Mouse (Mus musculus): ENCODE data around the gene Plcd4. TPM values are rescaled to one million over a fixed set of nuclear protein-coding genes. Genes with fewer than 3 reads are reported as not detected.
A peak's percentile ranks its signal among the peaks of the same experiment; 100 is the strongest.

Plcd4 gene
- total RNA-seq, 4 experiments from 2014 or later, result 0.12 to 0.16 TPM; not detected in 2

DNA sequence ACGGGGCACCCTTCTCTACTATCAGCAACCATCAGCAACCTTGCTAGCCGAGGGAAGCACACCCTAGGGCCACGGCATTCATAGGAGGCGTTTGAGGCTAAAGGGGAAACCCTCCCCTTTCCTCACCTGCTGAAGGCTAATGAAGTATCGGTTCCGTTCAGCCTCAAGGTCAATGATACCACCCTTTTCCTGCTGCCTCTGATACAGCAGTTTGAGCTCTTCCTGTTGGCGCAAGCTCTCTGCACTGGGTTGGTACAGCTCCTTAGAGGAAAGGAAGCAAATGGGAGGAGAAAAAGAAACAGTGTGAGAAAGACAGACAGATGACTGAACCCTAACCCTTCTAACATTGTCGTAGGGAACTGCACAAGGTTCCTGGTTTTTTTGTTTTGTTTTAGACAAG, 51.7 kb downstream of the Plcd4 start:
- DNase-seq (ENCODE audit: low spot score), result no peak

DNA sequence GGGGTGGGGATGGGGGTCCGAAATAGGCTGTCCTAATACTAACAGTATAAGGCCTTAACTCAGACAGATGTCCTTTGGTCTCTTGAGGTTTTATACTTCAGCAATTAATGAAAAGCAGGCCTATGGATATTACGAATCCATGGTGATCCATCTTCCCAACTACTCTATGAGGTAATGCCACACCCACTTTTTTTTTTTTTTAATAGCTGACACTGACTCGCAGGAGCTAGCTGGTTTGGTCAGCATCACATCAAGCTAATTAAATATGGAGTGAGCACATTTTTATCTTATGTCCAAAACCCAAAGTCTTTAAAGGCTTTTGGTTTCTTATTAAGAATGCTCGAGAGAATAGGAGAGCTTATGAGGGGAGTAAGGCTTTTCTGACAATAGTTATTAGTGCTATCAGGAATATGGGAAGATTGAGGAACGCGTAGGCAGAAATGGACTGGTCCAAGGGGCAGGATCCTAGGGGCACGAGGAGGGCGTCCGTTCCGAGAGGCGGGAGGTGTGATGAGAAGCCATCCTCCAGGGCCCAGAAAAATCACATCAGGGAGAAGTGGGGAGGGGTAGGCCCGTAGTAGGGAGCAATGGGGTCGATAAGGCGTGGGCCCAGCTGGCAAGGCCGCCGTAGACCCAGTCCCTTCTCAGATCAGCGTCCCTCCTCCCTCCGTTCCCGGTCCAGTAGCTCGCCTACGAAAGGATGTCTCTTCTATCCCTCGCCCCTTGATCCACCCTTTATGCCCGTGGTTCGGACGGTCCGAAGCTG, 58.0 kb downstream of the Plcd4 start:
- DNase-seq (ENCODE audit: low spot score), result no peak

DNA sequence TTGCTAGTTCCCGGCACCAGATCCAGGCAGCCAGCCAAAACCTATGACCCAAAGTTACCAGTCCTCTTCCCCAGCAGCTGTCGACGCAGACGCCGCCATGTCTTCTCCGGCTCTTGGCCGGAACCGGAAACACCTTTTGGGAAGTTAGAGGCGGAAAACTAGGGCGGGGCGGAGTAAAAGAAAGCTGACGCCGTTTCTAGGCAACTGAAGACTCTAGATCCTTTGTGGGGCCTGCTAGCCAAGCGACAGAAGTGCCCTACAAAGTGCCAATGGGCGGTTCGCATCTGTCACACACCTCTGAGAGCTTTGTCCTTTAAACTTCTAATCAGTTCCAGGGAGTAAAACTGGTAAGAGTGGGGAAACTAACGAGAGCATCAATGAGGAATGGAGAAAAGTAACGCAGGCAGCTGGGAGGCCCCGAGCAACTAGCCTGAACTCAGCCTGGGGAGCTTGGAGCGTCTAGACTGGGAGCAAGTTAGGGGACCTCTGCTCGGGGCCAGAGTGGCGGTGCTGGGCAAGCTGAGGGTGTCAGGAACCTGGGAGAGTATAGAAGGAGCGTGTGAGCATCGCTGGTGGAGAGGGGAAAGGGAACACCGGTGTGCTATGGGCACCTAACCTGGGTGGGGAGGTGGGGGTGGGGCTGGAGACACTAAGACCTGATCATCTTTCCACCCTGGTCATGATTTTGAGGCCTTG, 58.7 kb downstream of the Plcd4 start, which contains the start of the genes Rnf25 and Stk36:
Gene Rnf25 (minus strand): TSS at position 131 of the 696 bp plus-strand sequence.
Gene Stk36 (plus strand): TSS at position 179 of the 696 bp plus-strand sequence.
- DNase-seq (ENCODE audit: low spot score), result peak; percentile 93

Small RNAs within 50 kb of the gene (microRNA-seq; reads per million reads assigned to microRNA genes)
- not detected for gene Gm25035

Other genes with a start within 250 kb of the Plcd4 start
- gene Tmbim1, start 237.3 kb upstream of the Plcd4 start, total RNA-seq (2022), result 10 to 100 TPM; 40.4 to 45.1 (median 44.2) TPM
- gene Catip, start 180.8 kb upstream of the Plcd4 start, total RNA-seq (2022), result under 1 TPM; 0.17 to 0.37 (median 0.25) TPM
- gene Slc11a1, start 167.7 kb upstream of the Plcd4 start, total RNA-seq (2022), result 1 to 10 TPM; 3.9 to 6.6 (median 5.1) TPM
- gene Ctdsp1, start 151.4 kb upstream of the Plcd4 start, total RNA-seq (2022), result 100 to 1,000 TPM; 115 to 130 (median 121) TPM
- 1 to 10 TPM in 3 of 4 experiments, under 1 TPM in 1; 0.98 to 2.0 (median 1.7) TPM for gene Vil1, start 133.5 kb upstream of the Plcd4 start, total RNA-seq (2022)
- gene Cnot9, start 36.8 kb upstream of the Plcd4 start, total RNA-seq (2022), result 10 to 100 TPM in 3 of 4 experiments, 1 to 10 TPM in 1; 9.4 to 12.8 (median 11.6) TPM
- 1 to 10 TPM; 6.6 to 9.1 (median 8.3) TPM for gene Usp37, start 1.4 kb downstream of the Plcd4 start, total RNA-seq (2022)
- gene Zfp142, start 45.4 kb downstream of the Plcd4 start, total RNA-seq (2022), result 10 to 100 TPM; 10.4 to 12.0 (median 10.9) TPM
- 10 to 100 TPM; 33.9 to 38.8 (median 35.4) TPM for gene Bcs1l, start 45.4 kb downstream of the Plcd4 start, total RNA-seq (2022)
- gene Rnf25, start 58.5 kb downstream of the Plcd4 start, total RNA-seq (2022), result 10 to 100 TPM; 17.5 to 21.4 (median 19.2) TPM
- gene Stk36, start 58.6 kb downstream of the Plcd4 start, total RNA-seq (2022), result 1 to 10 TPM in 1 of 4 experiments, under 1 TPM in 3; 0.63 to 1.9 (median 0.81) TPM
- 10 to 100 TPM in 1 of 4 experiments, 1 to 10 TPM in 3; 8.1 to 10.5 (median 9.3) TPM for gene Ttll4, start 118.9 kb downstream of the Plcd4 start, total RNA-seq (2022)
- gene Cyp27a1, start 170.7 kb downstream of the Plcd4 start, total RNA-seq (2022), result 10 to 100 TPM; 11.3 to 20.8 (median 16.6) TPM
- gene Prkag3, start 206.3 kb downstream of the Plcd4 start, total RNA-seq (2022), result 1 to 10 TPM; 1.6 to 4.1 (median 2.2) TPM
- under 1 TPM; 0.16 to 0.69 (median 0.26) TPM for gene Wnt6, start 229.0 kb downstream of the Plcd4 start, total RNA-seq (2022)
- gene Wnt10a, start 248.6 kb downstream of the Plcd4 start, total RNA-seq (2022), result not detected

Measured in heart, adult 8-10 months (tissue).